Mouse (Mus musculus) CD4-positive, CD25-positive, alpha-beta regulatory T cell, adult 4 months (primary cell): ENCODE measurements around the gene Bcat1. TPM values are rescaled to one million over a fixed set of nuclear protein-coding genes. Genes with fewer than 3 reads are reported as not detected.

Experiments used
- ATAC-seq: one replicate; pipeline ENCODE4 v1.8.0; 2017
- polyA plus RNA-seq, 2 experiments: library from polyadenylated mRNA; unstranded; fragments of 100-300 nt; shearing (Covaris generic); gene quantifications; one replicate each; pipeline ENCODE4 v1.2.1; 2017

The Bcat1 gene
- polyA plus RNA-seq = 10 to 100 TPM in 1 of 2 experiments, 1 to 10 TPM in 1; 9.3 to 10.4 TPM

GRCm38 (mm10) chr6:145075548-145076224 lies at the start of gene Bcat1:
Gene Bcat1, minus strand, starts transcription at chr6:145076184.
- ATAC-seq = peak; percentile 66

DNA sequence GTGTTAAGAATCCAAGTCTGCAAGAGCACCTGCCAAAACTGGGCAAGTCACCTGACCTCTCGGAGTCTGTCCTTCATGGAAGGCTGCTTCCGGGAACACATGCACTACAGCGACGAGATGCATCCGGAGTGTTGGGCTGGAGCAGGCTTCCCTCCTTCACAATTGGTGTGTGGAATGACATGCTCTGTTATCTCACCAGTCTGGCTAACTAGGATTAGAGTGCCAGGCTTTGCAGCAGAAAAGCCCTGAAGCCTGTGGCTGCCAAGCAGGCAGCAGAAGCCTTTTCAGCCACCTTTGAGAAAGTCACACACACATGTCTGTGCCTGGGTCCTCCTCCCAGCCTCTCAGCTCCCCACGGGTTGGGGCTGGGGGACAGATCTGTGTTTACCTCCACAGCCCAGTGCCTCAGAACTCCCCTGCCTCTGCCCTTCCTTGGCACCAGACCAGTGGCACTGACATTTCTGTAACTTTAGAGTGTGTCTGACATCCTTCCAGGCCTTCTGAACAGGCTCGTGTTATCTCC lies 49.7 kb upstream of the Bcat1 start:
- ATAC-seq = no peak

DNA sequence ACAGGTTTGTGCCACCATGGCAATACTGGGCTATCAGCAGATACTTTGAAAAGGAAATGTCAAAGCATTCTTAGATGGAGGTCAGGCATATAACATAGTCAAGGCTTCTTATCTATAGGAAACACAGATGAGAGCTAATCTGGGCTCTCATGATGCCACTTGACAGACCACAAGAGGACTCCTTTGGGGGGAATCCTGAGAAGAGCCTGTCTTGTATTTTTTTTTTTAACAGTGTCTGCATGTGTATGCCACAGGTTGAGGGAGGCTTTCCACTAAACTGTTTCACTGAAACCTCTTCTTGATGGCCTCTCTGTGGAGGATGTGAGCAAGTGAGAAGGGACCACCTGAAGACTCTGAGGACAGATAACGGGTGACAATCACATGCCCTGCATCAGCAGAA lies 48.6 kb upstream of the Bcat1 start:
- no peak for ATAC-seq

DNA sequence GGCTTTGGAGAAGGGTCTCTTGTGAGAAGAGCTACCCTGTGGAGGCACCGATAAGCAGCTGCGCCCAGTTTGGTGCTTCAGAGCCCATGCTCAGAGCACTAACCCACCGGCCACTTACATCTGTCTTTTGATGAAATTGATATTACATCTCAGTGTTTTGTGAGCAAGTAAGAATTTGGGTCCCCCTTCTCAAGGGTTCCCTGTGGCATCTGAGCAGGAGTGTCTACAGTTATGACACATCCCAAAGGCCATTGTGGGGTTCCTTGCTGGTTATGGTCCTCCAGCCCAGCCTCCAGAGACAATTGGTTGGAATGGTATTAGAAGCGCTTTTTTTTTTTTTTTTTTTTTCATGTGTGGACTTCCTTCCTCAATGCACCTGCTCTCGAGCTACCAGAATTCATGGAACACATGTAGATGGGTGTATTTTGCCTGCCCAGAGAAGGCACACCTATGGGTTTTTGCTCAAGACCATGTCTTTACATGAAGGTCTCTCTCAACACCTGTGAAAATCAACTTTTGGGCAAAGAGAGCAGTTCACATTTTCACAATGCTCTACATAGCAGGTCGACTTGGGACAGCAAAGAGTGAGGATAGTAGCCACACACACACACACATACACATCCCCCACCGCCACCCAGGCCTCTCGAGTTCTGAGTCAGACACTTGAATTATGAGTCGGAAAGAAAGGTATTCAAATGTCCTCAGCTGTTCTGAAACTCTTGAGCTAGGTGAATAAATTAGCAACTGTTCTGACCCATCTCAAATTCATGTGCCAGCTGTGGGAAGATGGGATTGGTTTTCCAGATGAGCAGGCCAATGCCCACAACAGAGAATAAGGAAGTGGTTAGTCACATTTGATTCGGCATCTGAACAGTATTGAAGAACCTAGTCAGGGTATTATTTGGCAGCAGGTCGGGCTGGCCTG lies 47.4 kb upstream of the Bcat1 start:
- ATAC-seq = peak; percentile 31

- no peak for ATAC-seq
These were observed 46.6 kb upstream of the Bcat1 start for GRCm38 (mm10) chr6:145122423-145123059.

- ATAC-seq = peak; percentile 69
These were observed 45.8 kb upstream of the Bcat1 start for GRCm38 (mm10) chr6:145121590-145122420.

GRCm38 (mm10) chr6:145120787-145121589 lies 45.0 kb upstream of the Bcat1 start:
- peak; percentile 57 for ATAC-seq

GRCm38 (mm10) chr6:145120086-145120485 lies 44.1 kb upstream of the Bcat1 start:
- no peak for ATAC-seq

DNA sequence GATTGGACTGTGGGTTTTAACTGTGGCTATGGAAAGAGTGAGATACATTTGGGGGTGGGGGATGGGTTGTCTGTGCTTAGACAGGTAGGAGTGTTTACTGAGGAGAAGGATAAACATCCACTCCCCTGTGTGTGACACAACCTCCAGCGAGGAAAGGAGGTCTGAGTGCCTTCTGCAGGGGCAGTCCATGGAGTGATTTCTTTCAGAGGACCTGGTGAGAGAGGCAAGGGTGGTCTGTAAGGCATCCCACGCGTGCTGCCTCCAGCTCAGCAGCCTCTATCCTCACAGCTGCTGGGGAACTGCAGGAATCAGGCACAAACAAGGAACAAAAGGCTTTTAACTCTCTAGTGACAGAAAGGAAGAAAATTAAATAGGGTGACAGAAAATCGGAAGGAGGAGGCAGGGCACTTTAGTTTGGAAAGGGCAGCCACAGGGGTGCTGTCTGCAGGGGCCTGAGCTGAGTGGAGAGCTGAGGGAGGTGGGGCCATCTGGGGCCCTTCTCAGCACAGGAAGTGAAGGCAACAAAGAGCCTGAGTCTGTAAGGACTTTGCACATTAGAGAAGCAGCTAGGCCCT lies 40.2 kb upstream of the Bcat1 start:
- ATAC-seq = peak; percentile 22

DNA sequence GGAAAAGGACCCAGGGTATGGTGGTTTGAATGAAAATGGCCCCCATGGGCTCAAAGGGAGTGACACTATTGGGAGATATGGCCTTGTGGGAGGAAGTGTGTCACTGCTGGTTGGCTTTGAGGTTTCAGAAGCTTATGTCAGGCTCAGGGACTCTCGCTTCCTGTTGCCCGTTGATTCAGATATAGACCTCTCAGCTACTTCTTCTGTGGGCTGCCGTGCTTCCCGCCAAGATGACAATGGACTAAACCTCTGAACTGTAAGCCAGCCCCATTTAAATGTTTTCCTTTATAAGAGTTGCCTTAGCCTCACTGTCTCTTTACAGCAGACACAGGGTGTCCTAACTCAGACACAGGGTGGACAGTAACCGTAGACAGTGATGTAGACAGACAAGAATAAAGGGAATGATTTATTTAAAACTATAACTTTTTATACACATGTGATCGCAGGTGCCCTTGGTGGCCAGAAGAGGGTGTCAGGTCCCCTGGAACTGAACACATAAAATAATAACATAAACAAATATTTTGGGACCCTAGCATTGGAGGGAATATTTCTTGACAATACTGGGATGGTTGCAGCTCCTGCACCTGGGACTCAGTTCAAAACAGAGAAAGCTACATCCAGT lies 39.6 kb upstream of the Bcat1 start, which contains the start of gene Lrmp:
Gene Lrmp, plus strand, starts transcription at position 178 of the 622 bp plus-strand sequence.
- ATAC-seq = peak; percentile 91

GRCm38 (mm10) chr6:145114561-145114960 lies 38.6 kb upstream of the Bcat1 start:
- ATAC-seq = no peak

GRCm38 (mm10) chr6:145112865-145113264 lies 36.9 kb upstream of the Bcat1 start:
- ATAC-seq = no peak

GRCm38 (mm10) chr6:145110786-145111185 lies 34.8 kb upstream of the Bcat1 start:
- no peak for ATAC-seq

GRCm38 (mm10) chr6:145106163-145106842 lies 30.3 kb upstream of the Bcat1 start:
- no peak for ATAC-seq

DNA sequence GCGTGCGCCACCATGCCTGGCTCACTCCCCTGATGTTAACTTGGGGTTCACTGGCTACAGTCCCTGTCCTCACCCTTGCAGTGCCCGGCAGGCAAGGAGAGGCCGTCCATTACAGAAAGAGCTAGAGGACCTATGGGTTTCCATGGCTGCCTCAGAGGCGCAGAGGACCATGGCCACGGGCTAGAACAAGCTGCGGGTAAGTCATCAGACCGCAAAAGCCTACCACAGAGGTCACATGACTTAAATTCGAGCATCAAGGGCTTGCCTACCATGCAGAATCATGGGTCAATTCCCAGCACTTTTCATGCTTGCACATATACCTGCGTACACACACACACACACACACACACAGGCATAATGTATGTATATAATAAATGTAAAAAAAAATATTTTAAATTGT lies 29.5 kb upstream of the Bcat1 start:
- no peak for ATAC-seq

- peak; percentile 57 for ATAC-seq
These were observed 28.4 kb upstream of the Bcat1 start for GRCm38 (mm10) chr6:145104241-145104939.

DNA sequence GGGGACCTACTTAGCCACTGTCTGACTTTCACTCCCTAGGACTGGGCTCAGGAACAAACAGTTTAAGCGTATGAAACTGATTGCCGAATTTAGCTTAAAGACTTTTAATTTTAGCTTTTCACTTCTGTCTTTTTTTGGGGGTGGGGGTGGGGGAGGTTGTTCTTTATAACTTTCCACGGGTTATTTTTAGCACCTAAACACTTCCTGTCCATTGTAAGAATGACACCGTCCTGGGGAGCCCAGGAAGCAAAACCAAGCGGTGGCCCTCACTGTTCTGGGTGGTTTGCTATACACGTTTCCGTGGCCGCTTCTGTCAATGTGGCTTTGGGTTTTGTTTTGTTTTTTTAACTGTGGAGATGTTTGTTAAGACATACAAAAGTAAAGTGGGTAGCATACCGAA lies 24.9 kb upstream of the Bcat1 start:
- peak; percentile 71 for ATAC-seq

- ATAC-seq = no peak
These were observed 18.4 kb upstream of the Bcat1 start for GRCm38 (mm10) chr6:145094431-145094830.
